Mouse (Mus musculus) intestine, embryonic 16.5 days (tissue): ENCODE measurements around the gene Ppm1h. TPM values are rescaled to one million over a fixed set of nuclear protein-coding genes. Genes with fewer than 3 reads are reported as not detected.
A peak's percentile ranks its signal among the peaks of the same experiment; 100 is the strongest.

Source experiments
- ATAC-seq: fragments of 200-750 bp; cut with Nextera tagmentation; 2 replicates; pipeline ENCODE4 v1.8.0; 2017; ENCODE audit warnings: moderate TSS enrichment, moderate library complexity
- H3K27ac ChIP-seq: fragments of 300-500 bp; sonication (generic); 2 replicates; pipeline ENCODE4 v1.5.1; 2014; ENCODE audit warnings: mild to moderate bottlenecking, low read length
- H3K27me3 ChIP-seq: fragments of 300-500 bp; sonication (generic); replicated peaks from 2 replicates; pipeline ENCODE4 v1.6.1; 2014; ENCODE audit warnings: low read length, control low read depth, mixed read lengths; ENCODE audit not compliant: control insufficient read depth, insufficient read depth
- H3K36me3 ChIP-seq: fragments of 300-500 bp; sonication (generic); 2 replicates; pipeline ENCODE4 v1.6.1; 2014; ENCODE audit warnings: low read length, control low read depth; ENCODE audit not compliant: control insufficient read depth, insufficient read depth
- H3K4me1 ChIP-seq: fragments of 300-500 bp; sonication (generic); 2 replicates; pipeline ENCODE4 v1.6.1; 2014; ENCODE audit warnings: low read length, control low read depth, mixed read lengths; ENCODE audit not compliant: control insufficient read depth, insufficient read depth
- H3K4me2 ChIP-seq: fragments of 300-500 bp; sonication (generic); 2 replicates; pipeline ENCODE4 v1.6.1; 2014; ENCODE audit warnings: low read depth, low read length, control low read depth
- H3K4me3 ChIP-seq: fragments of 300-500 bp; sonication (generic); 2 replicates; pipeline ENCODE4 v1.5.1; 2014; ENCODE audit warnings: mild to moderate bottlenecking, low read length
- H3K9ac ChIP-seq: fragments of 300-500 bp; sonication (generic); 2 replicates; pipeline ENCODE4 v1.6.1; 2014; ENCODE audit warnings: low read depth, low read length
- H3K9me3 ChIP-seq: fragments of 300-500 bp; sonication (generic); 2 replicates; pipeline ENCODE4 v1.6.1; 2016; ENCODE audit warnings: low read length, control low read depth; ENCODE audit not compliant: control insufficient read depth
- WGBS: fragments of 180-500 bp; shearing (Covaris S2); extraction: QIAGEN DNeasy Blood & Tissue Kit; methylation state at CpG from one replicate; pipeline ENCODE4 v1.1.7; 2014; 5-methylcytosine and 5-hydroxymethylcytosine counted together
- polyA plus RNA-seq: library from polyadenylated mRNA; unstranded; fragments of >200 nt; fragmentation: Nextera tagmentation; extraction: Ambion mirVana; gene quantifications from 2 replicates; pipeline ENCODE4 v1.2.1, GENCODE M21; 2015

The Ppm1h gene
- polyA plus RNA-seq, 1 experiment from 2014 or later = 14.8 TPM

- no peak overlapping the region for H3K4me3 ChIP-seq
- no peak overlapping the region for H3K4me2 ChIP-seq
- no peak overlapping the region for H3K27ac ChIP-seq
- 82% methylated on average over 14 of the region's 14 CpGs for WGBS
- H3K36me3 ChIP-seq = no peaks in the 10 kb centered on the region
- no peak for ATAC-seq
- H3K27me3 ChIP-seq = no peaks in the 10 kb centered on the region
- no peaks in the 10 kb centered on the region for H3K9me3 ChIP-seq
- no peaks in the 10 kb centered on the region for H3K4me1 ChIP-seq
- H3K9ac ChIP-seq = no peak overlapping the region
Measured at GRCm38 (mm10) chr10:122716739-122717474, 38.3 kb downstream of the Ppm1h start.

GRCm38 (mm10) chr10:122717754-122718415, 39.3 kb downstream of the Ppm1h start:
- no peaks in the 10 kb centered on the region for H3K36me3 ChIP-seq
- WGBS = 75% methylated on average over 14 of the region's 14 CpGs
- no peaks in the 10 kb centered on the region for H3K4me1 ChIP-seq
- no peak overlapping the region for H3K9ac ChIP-seq
- H3K4me2 ChIP-seq = no peak overlapping the region
- H3K4me3 ChIP-seq = no peak overlapping the region
- no peak overlapping the region for H3K27ac ChIP-seq
- no peak for ATAC-seq
- no peaks in the 10 kb centered on the region for H3K9me3 ChIP-seq
- H3K27me3 ChIP-seq = no peaks in the 10 kb centered on the region

DNA sequence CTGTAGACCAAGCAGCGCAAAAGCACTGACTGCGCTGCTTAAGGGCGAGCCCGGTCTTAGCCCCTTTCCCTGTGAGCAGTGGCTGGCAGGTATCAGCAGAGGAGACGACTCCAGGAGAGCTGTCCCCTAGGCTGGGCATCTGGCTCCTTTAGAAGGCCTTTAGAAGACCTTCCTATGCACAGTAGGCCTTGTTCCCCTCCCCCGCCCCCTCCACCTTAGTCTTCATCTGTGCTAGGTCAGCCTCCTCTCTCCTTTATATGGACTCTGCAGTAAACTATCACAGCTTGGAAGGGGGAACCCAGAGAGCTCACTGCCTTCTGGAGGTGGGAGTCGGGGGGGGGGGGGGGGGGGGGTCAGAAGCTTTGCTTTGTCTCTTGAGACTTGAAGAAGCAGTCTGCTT, 40.4 kb downstream of the Ppm1h start:
- 83% methylated on average over 6 of the region's 7 CpGs for WGBS
- H3K9me3 ChIP-seq = no peaks in the 10 kb centered on the region
- ATAC-seq = no peak
- H3K4me3 ChIP-seq = no peak overlapping the region
- H3K9ac ChIP-seq = no peak overlapping the region
- no peaks in the 10 kb centered on the region for H3K36me3 ChIP-seq
- H3K27ac ChIP-seq = no peak overlapping the region
- H3K4me1 ChIP-seq = no peaks in the 10 kb centered on the region
- no peaks in the 10 kb centered on the region for H3K27me3 ChIP-seq
- H3K4me2 ChIP-seq = no peak overlapping the region

DNA sequence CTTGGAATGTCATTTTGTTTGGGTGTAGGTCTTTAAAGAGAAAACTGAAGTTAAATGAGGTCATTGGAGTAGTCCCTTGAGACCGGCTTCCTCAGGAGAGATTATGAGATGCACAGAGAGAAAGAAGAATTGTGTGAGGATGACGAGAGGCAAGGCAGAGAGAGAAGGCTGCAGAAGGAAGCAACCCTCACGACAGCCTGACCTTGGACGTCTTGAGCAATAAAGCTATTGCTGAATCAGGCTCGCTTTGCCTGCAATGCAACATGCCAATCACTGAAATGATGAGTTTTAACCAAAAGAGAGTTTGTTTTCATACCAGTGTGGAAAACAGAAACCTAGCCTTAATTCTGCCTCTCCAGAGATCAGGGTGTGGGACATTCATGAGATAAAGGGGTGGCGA, 43.5 kb downstream of the Ppm1h start:
- no peak for ATAC-seq
- no peaks in the 10 kb centered on the region for H3K27me3 ChIP-seq
- H3K9me3 ChIP-seq = no peaks in the 10 kb centered on the region
- H3K4me1 ChIP-seq = peaks cover under 1% of the 10 kb centered on the region; the same call in 1 of the 2 replicates
- no peak overlapping the region for H3K27ac ChIP-seq
- H3K36me3 ChIP-seq = no peaks in the 10 kb centered on the region
- 76% methylated on average over 6 of the region's 6 CpGs for WGBS
- no peak overlapping the region for H3K9ac ChIP-seq
- no peak overlapping the region for H3K4me3 ChIP-seq
- H3K4me2 ChIP-seq = no peak overlapping the region

DNA sequence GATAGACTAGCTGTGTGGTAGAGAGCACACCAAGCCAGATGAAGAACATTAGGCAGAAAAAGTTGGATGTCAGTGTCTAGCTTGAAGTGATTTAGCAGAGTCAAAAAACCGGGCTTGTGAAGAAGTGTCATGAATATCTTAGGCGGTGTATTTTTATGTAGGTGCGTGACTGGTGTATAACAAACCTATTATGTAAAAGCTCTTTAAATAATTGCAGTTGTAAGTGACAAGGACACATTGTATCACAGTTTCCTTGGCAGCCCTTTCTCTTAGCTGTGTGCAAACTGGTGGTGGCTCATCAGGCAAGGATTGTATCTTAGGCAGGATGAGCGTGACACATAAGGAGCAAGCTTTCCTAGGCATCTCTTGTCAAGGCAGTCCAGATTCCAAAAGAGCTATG, 46.1 kb downstream of the Ppm1h start:
- no peaks in the 10 kb centered on the region for H3K27me3 ChIP-seq
- WGBS = 86% methylated on average over 4 of the region's 4 CpGs
- H3K4me1 ChIP-seq = peaks cover 4% of the 10 kb centered on the region; the same call in 1 of the 2 replicates
- H3K9me3 ChIP-seq = no peaks in the 10 kb centered on the region
- no peaks in the 10 kb centered on the region for H3K36me3 ChIP-seq
- H3K27ac ChIP-seq = no peak overlapping the region
- H3K4me3 ChIP-seq = no peak overlapping the region
- H3K4me2 ChIP-seq = no peak overlapping the region
- no peak for ATAC-seq
- H3K9ac ChIP-seq = no peak overlapping the region

DNA sequence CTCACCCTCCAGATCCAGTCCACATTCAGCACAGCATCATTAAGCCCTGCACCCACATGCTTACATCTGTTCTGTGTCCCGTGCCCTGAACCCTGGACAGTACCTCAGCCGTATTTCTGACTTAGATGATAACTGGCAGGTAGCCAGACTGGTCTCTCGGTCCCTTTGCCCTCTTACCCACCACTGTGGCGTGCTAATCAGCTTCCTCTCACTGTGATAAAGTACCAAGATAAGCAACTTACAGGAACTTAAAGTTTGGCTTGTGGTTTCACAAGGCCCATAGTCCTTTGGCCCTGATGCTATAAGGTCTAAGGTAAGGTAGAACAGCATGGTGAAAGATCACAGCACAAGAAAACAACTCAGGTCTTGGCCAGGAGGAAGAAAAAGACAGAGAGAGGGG, 48.7 kb downstream of the Ppm1h start:
- no peak overlapping the region for H3K9ac ChIP-seq
- H3K9me3 ChIP-seq = no peaks in the 10 kb centered on the region
- ATAC-seq = peak; percentile 58
- H3K36me3 ChIP-seq = no peaks in the 10 kb centered on the region
- H3K4me1 ChIP-seq = peaks cover 4% of the 10 kb centered on the region; the same call in 1 of the 2 replicates
- H3K27ac ChIP-seq = no peak overlapping the region
- H3K4me2 ChIP-seq = no peak overlapping the region
- no peak overlapping the region for H3K4me3 ChIP-seq
- no peaks in the 10 kb centered on the region for H3K27me3 ChIP-seq
- 35% methylated on average over 4 of the region's 4 CpGs for WGBS

- H3K4me3 ChIP-seq = no peak overlapping the region
- H3K4me1 ChIP-seq = peaks cover 4% of the 10 kb centered on the region; the same call in 1 of the 2 replicates
- H3K27me3 ChIP-seq = no peaks in the 10 kb centered on the region
- no peak overlapping the region for H3K4me2 ChIP-seq
- no peak overlapping the region for H3K27ac ChIP-seq
- H3K9me3 ChIP-seq = no peaks in the 10 kb centered on the region
- H3K9ac ChIP-seq = no peak overlapping the region
- no peak for ATAC-seq
- no peaks in the 10 kb centered on the region for H3K36me3 ChIP-seq
- 87% methylated on average over 2 of the region's 2 CpGs for WGBS
Measured at GRCm38 (mm10) chr10:122728172-122728571, 49.6 kb downstream of the Ppm1h start.

GRCm38 (mm10) chr10:122732146-122732545, 53.6 kb downstream of the Ppm1h start:
- WGBS = 97% methylated on average over 3 of the region's 3 CpGs
- Histone ChIP-seq H3K27ac (no peak overlapping the region), H3K4me1 (peaks cover 5% of the 10 kb centered on the region; the same call in 1 of the 2 replicates), H3K9ac (no peak overlapping the region), H3K27me3 (no peaks in the 10 kb centered on the region), H3K9me3 (no peaks in the 10 kb centered on the region), H3K4me2 (no peak overlapping the region), H3K4me3 (no peak overlapping the region), H3K36me3 (no peaks in the 10 kb centered on the region)
- ATAC-seq = no peak

- H3K9me3 ChIP-seq = no peaks in the 10 kb centered on the region
- ATAC-seq = no peak
- H3K4me2 ChIP-seq = no peak overlapping the region
- H3K4me1 ChIP-seq = peaks cover 2% of the 10 kb centered on the region; the same call in 1 of the 2 replicates
- H3K4me3 ChIP-seq = no peak overlapping the region
- H3K27me3 ChIP-seq = no peaks in the 10 kb centered on the region
- H3K27ac ChIP-seq = no peak overlapping the region
- 84% methylated on average over 4 of the region's 4 CpGs for WGBS
- H3K9ac ChIP-seq = no peak overlapping the region
- H3K36me3 ChIP-seq = no peaks in the 10 kb centered on the region
Measured at GRCm38 (mm10) chr10:122734521-122734920, 56.0 kb downstream of the Ppm1h start.
